Mouse (Mus musculus) adipocyte (in vitro differentiated cells): ENCODE measurements around the gene Rin2.
"Not testable (repeated sequence)": the region's sequence is repeated elsewhere in the genome, so short reads cannot be mapped to it uniquely, and the experiment has no call there.

Experiments used
- DNase-seq: peaks from one replicate; pipeline ENCODE4 v3.0.0-alpha.2; 2016; ENCODE audit warnings: low spot score

Rin2 gene

DNA sequence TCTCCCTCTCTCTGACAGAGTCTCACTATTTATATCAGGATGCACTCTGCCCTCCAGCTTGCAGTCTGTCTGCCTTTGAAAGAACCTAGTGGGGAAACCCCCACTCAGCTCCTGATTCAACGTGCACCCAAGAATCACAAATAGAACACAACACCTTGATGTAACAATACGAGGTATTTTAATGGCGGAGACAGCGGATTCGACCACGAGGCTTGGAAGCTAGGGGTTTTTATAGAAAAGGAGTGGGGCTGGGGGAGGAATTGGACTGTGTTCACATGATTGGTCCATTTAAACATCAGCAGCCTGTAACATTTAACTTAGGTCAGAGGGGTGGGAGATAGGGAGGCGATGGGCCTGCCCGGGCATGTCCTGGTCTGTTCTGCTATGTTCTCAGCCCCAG lies 225.3 kb downstream of the Rin2 start:
- not testable (repeated sequence) for DNase-seq

DNA sequence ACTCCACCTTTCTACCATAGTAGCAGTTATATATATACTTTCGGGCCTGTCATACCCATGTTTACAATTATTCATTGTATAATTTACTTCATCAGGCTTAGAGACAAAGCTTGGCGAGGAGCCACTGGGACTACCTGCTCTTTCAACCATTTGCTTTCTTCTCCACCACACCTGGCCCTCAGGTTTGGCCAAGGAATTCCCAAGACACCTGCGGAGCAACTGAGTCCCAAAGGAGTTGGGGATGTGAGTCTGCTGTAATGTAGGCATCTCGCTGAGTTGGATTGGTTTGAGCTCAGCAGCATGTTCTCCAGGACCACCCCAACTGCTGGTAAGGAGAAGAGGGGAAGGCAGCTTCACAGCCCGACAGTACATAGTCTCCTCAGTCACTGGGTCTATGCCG lies 226.8 kb downstream of the Rin2 start, which contains the start of gene Naa20:
TSS of gene Naa20 (plus strand) at position 239 of the 400 bp plus-strand sequence.
- DNase-seq: no peak

GRCm38 (mm10) chr2:145903061-145903901 lies 228.3 kb downstream of the Rin2 start:
- DNase-seq: peak; percentile 91

DNA sequence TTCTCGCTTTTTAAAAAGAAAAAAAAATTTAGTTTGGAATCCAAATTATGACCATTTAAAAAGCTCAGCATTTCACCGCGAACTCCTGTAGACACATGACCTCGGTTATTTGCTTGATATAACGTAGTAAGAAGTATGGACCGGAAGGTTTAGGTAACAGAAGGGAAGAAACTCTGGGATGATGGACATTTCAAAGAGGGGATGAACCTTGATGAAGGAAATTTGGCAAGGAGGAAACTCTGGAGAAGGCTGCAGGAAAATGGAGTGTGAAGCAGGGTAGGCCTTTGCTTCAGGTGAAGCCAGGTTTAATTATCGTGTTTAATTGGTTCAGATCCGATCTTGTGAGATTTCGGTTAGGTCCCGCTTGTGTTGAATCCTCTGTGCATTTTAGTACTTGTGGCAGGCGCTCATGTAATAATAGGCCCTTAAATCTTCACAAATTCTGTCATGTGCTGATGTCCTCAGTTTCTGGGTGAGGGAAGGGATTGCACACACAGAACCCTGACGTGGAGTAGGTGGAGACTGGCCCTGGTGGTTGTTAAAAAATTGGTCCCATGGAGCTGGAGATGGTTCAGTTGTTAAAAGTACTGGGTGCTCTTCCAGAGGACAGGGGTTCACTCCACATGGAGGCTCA lies 229.1 kb downstream of the Rin2 start:
- peak; percentile 54 for DNase-seq

DNA sequence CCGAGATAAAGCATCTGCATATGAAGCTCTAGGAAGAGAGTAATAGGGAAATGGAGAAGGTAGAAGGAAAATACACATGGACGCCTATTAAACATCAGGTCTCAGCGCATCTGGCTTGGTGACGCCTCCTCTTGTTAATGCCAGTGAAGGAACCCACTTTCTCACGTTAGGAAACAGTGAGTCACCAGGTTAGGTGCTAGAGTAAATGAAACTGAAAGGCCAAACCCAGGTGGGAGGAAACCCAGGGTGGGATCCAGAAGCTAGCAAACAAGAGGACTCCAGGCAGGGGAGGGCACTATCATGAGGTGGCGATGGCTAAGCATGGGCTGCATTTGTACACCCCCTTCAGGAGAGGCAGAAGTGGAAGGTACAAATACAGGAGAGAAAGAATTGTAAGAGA lies 230.1 kb downstream of the Rin2 start:
- DNase-seq: no peak

GRCm38 (mm10) chr2:145905884-145906283 lies 230.9 kb downstream of the Rin2 start:
- not testable (repeated sequence) for DNase-seq

DNA sequence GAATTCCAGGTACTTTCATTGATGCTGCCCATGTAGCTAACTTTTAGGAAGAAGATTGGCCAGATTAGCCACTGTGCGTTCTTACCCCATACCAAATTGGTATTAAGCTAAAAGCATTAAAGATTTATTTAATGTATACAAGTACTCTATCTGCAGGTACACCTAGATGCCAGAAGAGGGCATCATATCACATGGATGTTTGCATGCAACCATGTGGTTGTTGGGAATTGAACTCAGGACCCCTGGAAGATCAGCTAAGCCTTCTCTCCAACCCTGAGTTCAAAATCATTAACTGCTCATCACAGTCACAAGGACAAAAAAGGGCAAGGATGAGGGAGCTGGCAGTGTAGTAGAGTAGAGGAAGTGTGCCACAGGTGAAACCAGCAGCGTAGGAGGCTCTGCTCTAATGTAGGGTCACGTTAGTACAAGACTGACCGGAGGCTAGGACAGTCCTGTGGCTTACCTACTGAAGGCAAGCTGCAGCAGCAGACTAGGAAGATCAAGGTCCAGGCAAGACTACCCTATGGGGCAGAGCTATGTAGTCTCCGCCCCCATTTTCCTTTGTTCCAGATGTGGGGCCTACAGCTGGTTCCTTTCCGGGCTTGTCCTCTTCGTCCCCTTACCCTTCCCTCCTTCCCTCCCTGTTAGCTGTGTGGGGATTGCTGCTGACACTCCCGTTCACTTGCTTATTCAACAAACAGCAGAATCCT lies 246.1 kb downstream of the Rin2 start:
- no peak for DNase-seq

GRCm38 (mm10) chr2:145934339-145935231 lies 259.6 kb downstream of the Rin2 start, which contains the start of the genes Cfap61 and Crnkl1:
Cfap61 (plus strand) TSS chr2:145934784.
Crnkl1 (minus strand) TSS chr2:145935014.
- peak; percentile 98 for DNase-seq

GRCm38 (mm10) chr2:145936975-145937374 lies 262.0 kb downstream of the Rin2 start:
- DNase-seq: no peak
